Mouse (Mus musculus) inflammation-experienced regulatory T-cells, adult 16 weeks (primary cell): ENCODE data around the gene Olfr1120. TPM values are rescaled to one million over a fixed set of nuclear protein-coding genes. Genes with fewer than 3 reads are reported as not detected.

Source experiments
- polyA plus RNA-seq: library from polyadenylated mRNA; unstranded; fragments of 100-300 nt; shearing (Covaris generic); gene quantifications from one replicate; pipeline ENCODE4 v1.2.1, GENCODE M21; 2017

Gene Olfr1120
- not detected for polyA plus RNA-seq

DNA sequence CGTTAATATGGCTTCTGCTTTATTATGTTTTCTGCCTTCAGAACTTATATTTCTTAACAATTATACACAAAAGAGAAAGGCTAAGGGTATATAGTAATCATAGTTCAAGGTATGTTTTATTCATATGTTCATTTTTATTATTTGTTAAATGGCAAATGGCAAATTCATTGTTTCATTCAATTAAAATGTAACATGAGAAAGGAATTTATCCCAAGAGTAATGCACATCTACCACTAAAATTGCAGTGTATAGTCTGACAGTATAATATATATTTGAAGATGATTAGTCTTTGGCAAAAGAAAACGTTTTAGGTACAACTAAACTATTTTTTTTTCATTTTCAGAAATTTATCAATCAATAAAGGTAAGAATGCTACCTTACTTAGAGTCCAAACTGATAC lies at the start of gene Olfr1120:
Olfr1120 (plus strand) TSS at position 301 of the 400 bp plus-strand sequence.

DNA sequence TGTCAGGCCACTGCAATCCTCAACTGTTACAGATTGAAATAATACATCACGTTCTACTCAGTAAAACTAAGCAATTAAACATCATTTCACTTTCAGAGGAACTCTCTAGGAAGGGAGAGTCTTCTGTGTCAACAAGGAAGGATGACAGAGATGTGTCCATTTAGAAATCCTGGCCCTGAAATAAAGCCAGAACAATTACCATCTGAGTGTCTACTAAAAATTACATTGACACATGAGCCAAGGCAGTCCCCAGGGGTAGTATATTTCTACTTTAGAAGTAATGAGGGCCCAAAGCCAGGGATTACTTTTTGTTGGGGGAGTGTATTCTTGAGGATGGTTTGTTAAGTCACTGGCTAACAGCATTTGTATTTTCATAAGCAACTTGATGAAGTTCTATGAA lies 47.3 kb upstream of the Olfr1120 start, which contains the start of gene Olfr1118:
Olfr1118 (plus strand) TSS at position 301 of the 400 bp plus-strand sequence.

DNA sequence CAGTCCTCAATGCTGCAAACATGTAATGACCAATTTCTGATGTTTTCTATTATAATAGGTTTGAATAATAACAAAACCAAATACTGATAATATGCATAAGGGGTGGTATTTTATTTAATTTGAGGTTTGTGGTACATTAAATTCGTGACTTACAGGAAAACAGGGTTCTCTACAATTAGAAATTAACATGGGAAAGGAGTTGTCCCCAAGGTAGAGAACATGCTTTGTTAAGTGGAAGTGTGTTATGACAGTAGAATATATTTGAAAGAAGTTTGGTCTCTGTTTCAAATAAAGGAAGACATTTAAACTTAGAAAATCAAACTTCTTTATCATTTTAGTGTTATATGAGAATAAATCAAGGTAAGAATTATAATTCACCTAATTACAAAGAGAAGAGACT lies 15.0 kb downstream of the Olfr1120 start, which contains the start of gene Olfr1121:
Olfr1121 (plus strand) TSS at position 301 of the 400 bp plus-strand sequence.

GRCm38 (mm10) chr2:87385549-87385948 lies 30.9 kb downstream of the Olfr1120 start, which contains the start of gene Olfr1122:
Gene Olfr1122 (plus strand): TSS chr2:87385849.

Other genes with a start within 250 kb of the Olfr1120 start
- gene Olfr259, start 240.2 kb upstream of the Olfr1120 start, polyA plus RNA-seq, result not detected
- gene Olfr1110, start 214.5 kb upstream of the Olfr1120 start, polyA plus RNA-seq, result not detected
- gene Olfr1111, start 202.2 kb upstream of the Olfr1120 start, polyA plus RNA-seq, result not detected
- not detected for gene Olfr1112, start 167.0 kb upstream of the Olfr1120 start, polyA plus RNA-seq
- not detected for gene Olfr1113, start 145.8 kb upstream of the Olfr1120 start, polyA plus RNA-seq
- gene Olfr1115, start 106.8 kb upstream of the Olfr1120 start, polyA plus RNA-seq, result not detected
- gene Olfr1116, start 87.3 kb upstream of the Olfr1120 start, polyA plus RNA-seq, result 0.02 TPM
- not detected for gene Olfr1118, start 47.2 kb upstream of the Olfr1120 start, polyA plus RNA-seq
- not detected for gene Olfr1121, start 15.1 kb downstream of the Olfr1120 start, polyA plus RNA-seq
- not detected for gene Olfr1122, start 31.0 kb downstream of the Olfr1120 start, polyA plus RNA-seq
- gene Olfr1123, start 61.8 kb downstream of the Olfr1120 start, polyA plus RNA-seq, result not detected
- gene Olfr1124, start 75.5 kb downstream of the Olfr1120 start, polyA plus RNA-seq, result not detected
- not detected for gene Olfr1126, start 99.1 kb downstream of the Olfr1120 start, polyA plus RNA-seq
- gene Pramel7, start 142.3 kb downstream of the Olfr1120 start, polyA plus RNA-seq, result not detected
- gene Pramel6, start 151.8 kb downstream of the Olfr1120 start, polyA plus RNA-seq, result not detected
- not detected for gene Olfr153, start 177.0 kb downstream of the Olfr1120 start, polyA plus RNA-seq
- not detected for gene Olfr1128, start 190.7 kb downstream of the Olfr1120 start, polyA plus RNA-seq
- not detected for gene Olfr1129, start 219.1 kb downstream of the Olfr1120 start, polyA plus RNA-seq